ENCODE assay signal across 9 mouse cellular contexts in the genomic region with DNA sequence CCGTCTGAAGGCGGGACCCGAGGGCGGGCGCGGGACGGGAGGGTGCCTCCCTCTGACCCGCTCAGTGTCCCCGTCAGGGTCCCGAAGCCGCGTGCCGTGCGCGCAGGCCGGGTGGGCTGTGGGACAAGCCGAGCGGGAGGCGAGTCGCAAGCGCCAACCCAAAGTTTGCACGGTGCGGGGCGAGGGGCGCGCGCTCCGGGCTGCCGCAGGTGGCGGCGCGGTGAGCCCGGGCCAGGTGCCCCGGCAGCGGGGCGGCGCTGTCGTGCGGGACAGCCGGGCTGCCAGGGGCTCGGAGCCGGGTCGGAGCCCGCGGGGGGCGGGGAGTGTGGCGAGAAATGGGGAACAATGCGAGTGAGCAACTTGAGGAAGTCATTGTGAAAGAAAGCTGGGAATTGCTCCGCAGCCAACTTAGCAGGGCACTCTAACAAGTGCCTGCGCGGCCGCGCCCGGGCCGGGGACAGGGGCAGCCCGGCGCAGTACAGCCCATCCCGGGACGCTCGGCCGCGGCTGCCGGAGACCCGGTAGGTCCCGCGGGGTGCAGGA. TPM values are rescaled to one million over a fixed set of nuclear protein-coding genes. Genes with fewer than 3 reads are reported as not detected.
DNase-seq lines count a peak whose midpoint lies in the region; ATAC-seq and TF ChIP-seq lines count a peak whose summit lies in the region.
"Had no signal": no experiment of that assay in that cellular context is flagged by ENCODE, and none has a peak within 500 bp of the region (broad histone marks: within the 10 kb centered on the region; RNA-seq: fewer than 3 reads in every experiment).

No protein-coding gene starts in this region.

- peak overlapping the region; percentile 75 for H3K9ac ChIP-seq in heart, adult 2 months (ENCODE audit: low read depth, low read length)
- peak overlapping the region; percentile 98 for H3K9ac ChIP-seq in liver, embryonic 12.5 days

- H3K4me2 ChIP-seq in liver, embryonic 12.5 days: peak overlapping the region; percentile 96

- TF ChIP-seq POLR2A in heart, adult 2 months (IDR thresholded peaks at IDR 0.05; ENCODE audit: insufficient read depth, low read depth, low read length): no peak
- TF ChIP-seq POLR2A in kidney, adult 2 months (IDR thresholded peaks at IDR 0.05; ENCODE audit: low read depth, low read length): no peak

- H3K36me3 ChIP-seq in embryonic facial prominence, embryonic 10.5 days (replicated peaks): no peaks in the 10 kb centered on the region
- H3K36me3 ChIP-seq in heart, adult 2 months (ENCODE audit: control insufficient read depth, insufficient read depth, low read length): no peaks in the 10 kb centered on the region
- H3K36me3 ChIP-seq in kidney, adult 2 months (ENCODE audit: control insufficient read depth, insufficient read depth, low read length): no peaks in the 10 kb centered on the region
- H3K36me3 ChIP-seq in liver, embryonic 12.5 days: no peaks in the 10 kb centered on the region

- peak overlapping the region; percentile 77 for H3K27ac ChIP-seq in embryonic facial prominence, embryonic 10.5 days (replicated peaks)
- 0 out of 2 replicates have a peak overlapping the region, but pooled peaks have one; percentile 28 for H3K27ac ChIP-seq in heart, adult 2 months
- H3K27ac ChIP-seq in kidney, adult 2 months (ENCODE audit: insufficient read depth, low read depth, low read length): no peak overlapping the region
- H3K27ac ChIP-seq in liver, embryonic 12.5 days: peak overlapping the region; percentile 93

- H3K79me2 ChIP-seq in heart, adult 2 months (replicated peaks; ENCODE audit: control insufficient read depth, insufficient read depth, low read length): no peaks in the 10 kb centered on the region

- peak overlapping the region; percentile 76 for H3K4me3 ChIP-seq in embryonic facial prominence, embryonic 10.5 days
- peak overlapping the region; percentile 45 for H3K4me3 ChIP-seq in heart, adult 2 months
- peak overlapping the region; percentile 70 for H3K4me3 ChIP-seq in kidney, adult 2 months (ENCODE audit: insufficient read depth, low read depth, low read length)
- H3K4me3 ChIP-seq in liver, embryonic 12.5 days: peak overlapping the region; percentile 95

- intact Hi-C loops in heart, adult 2 months (cut with DNase I): no loop called here

- peaks cover 84% of the 10 kb centered on the region for H3K27me3 ChIP-seq in embryonic facial prominence, embryonic 10.5 days (replicated peaks; ENCODE audit: low read depth, poor library complexity, severe bottlenecking)
- peaks cover 6% of the 10 kb centered on the region for H3K27me3 ChIP-seq in heart, adult 2 months (ENCODE audit: control insufficient read depth, insufficient read depth, low read length)
- no peaks in the 10 kb centered on the region; the same call in 1 of the 2 replicates for H3K27me3 ChIP-seq in kidney, adult 2 months (replicated peaks; ENCODE audit: control insufficient read depth, insufficient read depth, low read length)
- peaks cover 22% of the 10 kb centered on the region for H3K27me3 ChIP-seq in liver, embryonic 12.5 days (replicated peaks)

- no peaks in the 10 kb centered on the region for H3K9me3 ChIP-seq in embryonic facial prominence, embryonic 10.5 days
- H3K9me3 ChIP-seq in liver, embryonic 12.5 days (replicated peaks): no peaks in the 10 kb centered on the region

- TF ChIP-seq EP300 in heart, adult 2 months (IDR thresholded peaks at IDR 0.05; ENCODE audit: insufficient read depth, low read depth, low read length): no peak

- DNase-seq in ZHBTc4 (ENCODE audit: low read depth, low spot score): peak; percentile 76
- peak; percentile 67 for DNase-seq in embryonic facial prominence, embryonic 10.5 days (ENCODE audit: low spot score)
- peak; percentile 68 to 86 for DNase-seq in heart, adult 2 months
- peak; percentile 57 for DNase-seq in kidney, adult 2 months
- peak; percentile 90 to 91 for DNase-seq in spleen, postnatal 36 days (ENCODE audit: low spot score in 2 of 2)
- DNase-seq in cerebellum, adult 18-20 months: no peak

- peak; percentile 68 for ATAC-seq in liver, embryonic 12.5 days
- ATAC-seq in monocyte, adult 5-6 weeks (replicated peaks; ENCODE audit: insufficient number of reproducible peaks, low FRiP score, low TSS enrichment, poor library complexity, severe bottlenecking): peak; percentile 64

- TF ChIP-seq CTCF in heart, adult 2 months (IDR thresholded peaks at IDR 0.05): peak; percentile 29
- TF ChIP-seq CTCF in kidney, adult 2 months (conservative IDR thresholded peaks at IDR 0.05; ENCODE audit: insufficient read depth, insufficient read length, low read depth, low read length): no peak

- peaks cover 18% of the 10 kb centered on the region for H3K4me1 ChIP-seq in embryonic facial prominence, embryonic 10.5 days
- H3K4me1 ChIP-seq in heart, adult 2 months (ENCODE audit: control insufficient read depth, insufficient read depth, low read length): no peaks in the 10 kb centered on the region
- H3K4me1 ChIP-seq in kidney, adult 2 months (ENCODE audit: control insufficient read depth, insufficient read depth, low read length): peaks cover 3% of the 10 kb centered on the region; the same call in 1 of the 2 replicates
- peaks cover 38% of the 10 kb centered on the region for H3K4me1 ChIP-seq in liver, embryonic 12.5 days

- WGBS in embryonic facial prominence, embryonic 10.5 days: 1% methylated on average over 66 of the region's 66 CpGs
- WGBS in heart, adult 2 months: under 1% methylated on average over 66 of the region's 66 CpGs
- WGBS in kidney, adult 2 months: under 1% methylated on average over 64 of the region's 66 CpGs
- under 1% methylated on average over 66 of the region's 66 CpGs for WGBS in liver, embryonic 12.5 days (ENCODE audit: insufficient replicate concordance)

RNA-seq across cellular contexts. Expression of a gene that starts 1.1 kb away (rescaled TPM):
- polyA plus RNA-seq in embryonic facial prominence, embryonic 10.5 days (2016; fragmentation: Nextera tagmentation; extraction: Ambion mirVana): 2.2 and 3.1 TPM in 2 replicates
- total RNA-seq in heart, adult 2 months (2021): 1 to 10 TPM; 1.8 to 2.0 TPM
- 1.7 and 3.7 TPM in 2 replicates for polyA plus RNA-seq in heart, adult 2 months (2012; rRNA removed)
- 2.9 and 12.8 TPM in 2 replicates for polyA plus RNA-seq in kidney, adult 2 months (2012; rRNA removed)
- polyA plus RNA-seq in liver, embryonic 12.5 days (2016; fragmentation: Nextera tagmentation; extraction: Ambion mirVana): 59.1 and 61.0 TPM in 2 replicates
- total RNA-seq in monocyte, adult 5-6 weeks (2017): 137 to 339 TPM (median 177 TPM) in 3 replicates

RNA-seq across cellular contexts. Expression of a gene that starts 58.3 kb away (rescaled TPM):
- polyA plus RNA-seq in embryonic facial prominence, embryonic 10.5 days (2016; fragmentation: Nextera tagmentation; extraction: Ambion mirVana): not detected in 2 replicates
- total RNA-seq in heart, adult 2 months (2021): not detected
- polyA plus RNA-seq in heart, adult 2 months (2012; rRNA removed): not detected in 2 replicates
- polyA plus RNA-seq in kidney, adult 2 months (2012; rRNA removed): not detected in 2 replicates
- not detected in 2 replicates for polyA plus RNA-seq in liver, embryonic 12.5 days (2016; fragmentation: Nextera tagmentation; extraction: Ambion mirVana)
- total RNA-seq in monocyte, adult 5-6 weeks (2017): not detected in 3 replicates
- total RNA-seq: layer of hippocampus, adult 18-20 months had no signal

Comparison
In these comparisons a context has a peak if more than half of its experiments do, and no peak if none do; other contexts are left out.
1. DNase-seq: peak in ZHBTc4 (single experiment), embryonic facial prominence, embryonic 10.5 days (single experiment), heart, adult 2 months (2 of 2), kidney, adult 2 months (single experiment) and spleen, postnatal 36 days (2 of 2); none in cerebellum, adult 18-20 months (0 of 2).
2. H3K4me3 ChIP-seq: peak in every context shown above with its lines; median percentile 95 in liver, embryonic 12.5 days; 76 in embryonic facial prominence, embryonic 10.5 days; 70 in kidney, adult 2 months; 45 in heart, adult 2 months.